Mouse (Mus musculus) CH12.LX (cell line): ENCODE measurements around the gene C1ql2. TPM values are rescaled to one million over a fixed set of nuclear protein-coding genes. Genes with fewer than 3 reads are reported as not detected.

Experiments
- DNase-seq: peaks from one replicate; pipeline ENCODE4 v3.0.0-alpha.2; 2013; ENCODE audit errors: extremely low read depth
- H3K27ac ChIP-seq: 2 replicates; pipeline ENCODE4 v1.5.1; 2012; ENCODE audit warnings: low read depth, mild to moderate bottlenecking, control low read depth, moderate library complexity; ENCODE audit not compliant: insufficient read depth
- H3K27me3 ChIP-seq: replicated peaks from 2 replicates; pipeline ENCODE3; 2012; ENCODE audit warnings: inconsistent platforms
- H3K36me3 ChIP-seq, 2 experiments: replicated peaks in 1 of 2; 2 replicates each; pipeline versions ENCODE3 to v1.6.1; 2012; ENCODE audit warnings: inconsistent platforms in 1 of 2, low read length in 1 of 2, mild to moderate bottlenecking in 1 of 2, mixed read lengths in 1 of 2, moderate library complexity in 1 of 2; ENCODE audit not compliant: control insufficient read depth in 1 of 2, insufficient read depth in 1 of 2
- H3K4me1 ChIP-seq, 2 experiments: 2 replicates each; pipeline ENCODE4 v1.6.1; 2012; ENCODE audit warnings: inconsistent platforms in 1 of 2, moderate library complexity in 1 of 2; ENCODE audit not compliant: insufficient read depth in 2 of 2, control insufficient read depth in 1 of 2
- H3K4me2 ChIP-seq: 2 replicates; pipeline ENCODE4 v1.6.1; 2012; ENCODE audit warnings: low read depth, mild to moderate bottlenecking, control low read depth; ENCODE audit not compliant: poor library complexity, insufficient read depth, severe bottlenecking
- H3K4me3 ChIP-seq, 3 experiments: fragments of 150-350 bp in 1 of 3; sonication (generic) in 1 of 3; replicated peaks in 1 of 3; 2 replicates each; pipeline versions ENCODE3 to v1.5.1; 2011 to 2012; ENCODE audit warnings: low read depth in 2 of 3, low read length in 2 of 3, mild to moderate bottlenecking in 2 of 3, moderate library complexity in 2 of 3, control low read depth in 1 of 3, improper control_type of control experiment in 1 of 3, inconsistent platforms in 1 of 3, mixed read lengths in 1 of 3; ENCODE audit not compliant: poor library complexity in 1 of 3
- H3K79me2 ChIP-seq: replicated peaks from 2 replicates; pipeline ENCODE4 v1.6.1; 2012; ENCODE audit warnings: mild to moderate bottlenecking, moderate library complexity; ENCODE audit not compliant: control insufficient read depth, poor library complexity, insufficient read depth, severe bottlenecking; ENCODE audit errors: extremely low read depth
- H3K9ac ChIP-seq: 2 replicates; pipeline ENCODE4 v1.6.1; 2012; ENCODE audit warnings: low read depth, mild to moderate bottlenecking, control low read depth, moderate library complexity; ENCODE audit not compliant: insufficient read depth
- H3K9me3 ChIP-seq: replicated peaks from 2 replicates; pipeline ENCODE3; 2012; ENCODE audit warnings: low read length, inconsistent platforms, mixed read lengths
- CHD2 ChIP-seq: IDR thresholded peaks from 2 replicates; pipeline ENCODE4 v1.6.1; 2011; ENCODE audit warnings: low read length, improper control_type of control experiment
- CTCF ChIP-seq, 2 experiments: IDR thresholded peaks in 1 of 2; conservative IDR thresholded peaks in 1 of 2; 2 replicates each; pipeline ENCODE4 v1.5.1; 2011 to 2012; ENCODE audit warnings: low read depth in 2 of 2, low read length in 2 of 2, improper control_type of control experiment in 1 of 2, inconsistent platforms in 1 of 2, mild to moderate bottlenecking in 1 of 2, moderate library complexity in 1 of 2
- ELF1 ChIP-seq: IDR thresholded peaks from 2 replicates; pipeline ENCODE4 v1.6.1; 2014; ENCODE audit warnings: low read depth, mild to moderate bottlenecking, inconsistent platforms, low read length, improper control_type of control experiment
- ETS1 ChIP-seq: conservative IDR thresholded peaks from 2 replicates; pipeline ENCODE4 v1.6.1; 2012; ENCODE audit warnings: low read depth, mild to moderate bottlenecking, inconsistent platforms, low read length, improper control_type of control experiment, moderate library complexity
- HCFC1 ChIP-seq: IDR thresholded peaks from 2 replicates; pipeline ENCODE4 v1.6.1; 2012; ENCODE audit warnings: low read depth, mild to moderate bottlenecking, inconsistent platforms, low read length, improper control_type of control experiment
- MAFK ChIP-seq: IDR thresholded peaks from 2 replicates; pipeline ENCODE4 v1.6.1; 2011; ENCODE audit warnings: low read length, improper control_type of control experiment; ENCODE audit not compliant: insufficient replicate concordance
- MAX ChIP-seq: IDR thresholded peaks from 2 replicates; pipeline ENCODE4 v1.6.1; 2011; ENCODE audit warnings: low read length, improper control_type of control experiment
- MXI1 ChIP-seq: IDR thresholded peaks from 2 replicates; pipeline ENCODE4 v1.6.1; 2011; ENCODE audit warnings: mild to moderate bottlenecking, low read depth, low read length, improper control_type of control experiment
- PAX5 ChIP-seq: IDR thresholded peaks from 2 replicates; pipeline ENCODE4 v1.6.1; 2012; ENCODE audit warnings: low read length, inconsistent platforms, mixed read lengths
- POLR2AphosphoS2 ChIP-seq: IDR thresholded peaks from 2 replicates; pipeline ENCODE4 v1.6.1; 2011; ENCODE audit warnings: low read depth, low read length, improper control_type of control experiment
- RAD21 ChIP-seq: IDR thresholded peaks from 2 replicates; pipeline ENCODE4 v1.6.1; 2011; ENCODE audit warnings: low read depth, mild to moderate bottlenecking, low read length, improper control_type of control experiment, moderate library complexity
- SIN3A ChIP-seq: IDR thresholded peaks from 2 replicates; pipeline ENCODE4 v1.6.1; 2012; ENCODE audit warnings: low read length, improper control_type of control experiment, inconsistent platforms
- SMC3 ChIP-seq: IDR thresholded peaks from 2 replicates; pipeline ENCODE4 v1.6.1; 2011; ENCODE audit warnings: low read depth, low read length, improper control_type of control experiment
- TCF12 ChIP-seq: IDR thresholded peaks from 2 replicates; pipeline ENCODE4 v1.6.1; 2014; ENCODE audit warnings: low read depth, mild to moderate bottlenecking, inconsistent platforms, low read length, improper control_type of control experiment
- UBTF ChIP-seq: IDR thresholded peaks from 2 replicates; pipeline ENCODE4 v1.6.1; 2012; ENCODE audit warnings: low read depth, mild to moderate bottlenecking, inconsistent platforms, low read length, improper control_type of control experiment, moderate library complexity
- USF1 ChIP-seq: IDR thresholded peaks from 2 replicates; pipeline ENCODE4 v1.6.1; 2014; ENCODE audit warnings: low read depth, mild to moderate bottlenecking, inconsistent platforms, low read length, improper control_type of control experiment
- ZC3H11A ChIP-seq: IDR thresholded peaks from 2 replicates; pipeline ENCODE4 v1.6.1; 2012; ENCODE audit warnings: low read depth, mild to moderate bottlenecking, inconsistent platforms, low read length, improper control_type of control experiment
- ZNF384 ChIP-seq: IDR thresholded peaks from 2 replicates; pipeline ENCODE4 v1.6.1; 2012; ENCODE audit warnings: low read depth, low read length, improper control_type of control experiment, inconsistent platforms
- dilution Hi-C: fragments of 300-500 bp; cut with MboI; formaldehyde crosslinking; loops from 2 replicates; pipeline ENCODE4 v1.14.3; 2020; ENCODE audit warnings: low sequenced_read_pairs; ENCODE audit not compliant: extremely low pct_unique_long_range_greater_than_20kb, extremely low pct_ligation_motif_present
- in situ Hi-C: fragments of 300-500 bp; cut with MboI; formaldehyde crosslinking; loops from 3 replicates; pipeline ENCODE4 v1.14.3; 2019; ENCODE audit warnings: low sequenced_read_pairs, low pct_ligation_motif_present, low pct_unique_long_range_greater_than_20kb, mixed read lengths
- polyA plus RNA-seq: library from polyadenylated mRNA; unstranded; fragments of >175 nt; gene quantifications from 2 replicates; pipeline ENCODE4 v1.2.1, GENCODE M21; 2012; ENCODE audit warnings: low read depth; ENCODE audit not compliant: insufficient read length
- total RNA-seq, 2 experiments: library from RNA; depleted of rRNA; stranded (reverse); fragments of 300-350 nt in 1 of 2; fragments of >200 nt in 1 of 2; gene quantifications; 2 replicates each; pipeline ENCODE4 v1.2.3; 2012 to 2014

Gene C1ql2
- total and polyA plus RNA-seq, 3 experiments = not detected

DNA sequence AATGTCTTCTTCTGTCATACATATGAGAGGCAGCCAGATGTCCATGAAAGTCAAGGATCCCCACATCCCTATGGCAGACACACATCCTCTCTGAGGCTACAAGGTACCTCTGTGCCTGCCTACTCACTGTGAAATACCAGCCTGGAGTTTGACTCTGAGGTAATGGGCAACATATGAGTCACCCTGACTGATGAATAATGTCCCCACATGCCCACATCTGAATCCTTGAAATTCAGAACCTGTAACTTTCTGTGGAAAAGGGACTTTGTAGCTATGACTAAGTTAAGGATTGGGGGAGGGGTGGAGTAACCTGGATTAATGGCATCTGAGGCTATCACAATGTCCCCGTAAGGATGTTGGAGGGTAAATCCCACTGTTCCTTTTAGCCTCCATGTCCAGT lies 23.3 kb downstream of the C1ql2 start:
- H3K27ac ChIP-seq = no peak overlapping the region
- peaks cover 0 to 26% of the 10 kb centered on the region in 2 experiments; a peak in 3 of 4 replicates for H3K4me1 ChIP-seq
- no peak overlapping the region for H3K4me3 ChIP-seq
- no peaks in the 10 kb centered on the region for H3K27me3 ChIP-seq
- no peaks in the 10 kb centered on the region for H3K79me2 ChIP-seq
- no peak for DNase-seq
- no peaks in the 10 kb centered on the region for H3K9me3 ChIP-seq
- H3K4me2 ChIP-seq = no peak overlapping the region
- H3K36me3 ChIP-seq = no peaks in the 10 kb centered on the region
- dilution Hi-C loops (no loop called here), in situ Hi-C loops (no loop called here)
- no peak for TF ChIP-seq CHD2
- TF ChIP-seq HCFC1 = no peak
- no peak for TF ChIP-seq TCF12
- TF ChIP-seq USF1 = no peak
- no peak for TF ChIP-seq ZNF384
- no peak for TF ChIP-seq POLR2AphosphoS2
- TF ChIP-seq MXI1 = no peak
- no peak for TF ChIP-seq PAX5
- TF ChIP-seq MAFK = no peak
- TF ChIP-seq ELF1 = no peak
- TF ChIP-seq RAD21 = no peak
- no peak for TF ChIP-seq SIN3A
- no peak for TF ChIP-seq UBTF
- TF ChIP-seq CTCF (conservative IDR thresholded peaks at IDR 0.05 in 1 of 2, IDR thresholded peaks at IDR 0.05 in 1 of 2; ENCODE audit: low read depth in 2 of 2, low read length in 2 of 2) = no peak
- H3K9ac ChIP-seq = no peak overlapping the region

DNA sequence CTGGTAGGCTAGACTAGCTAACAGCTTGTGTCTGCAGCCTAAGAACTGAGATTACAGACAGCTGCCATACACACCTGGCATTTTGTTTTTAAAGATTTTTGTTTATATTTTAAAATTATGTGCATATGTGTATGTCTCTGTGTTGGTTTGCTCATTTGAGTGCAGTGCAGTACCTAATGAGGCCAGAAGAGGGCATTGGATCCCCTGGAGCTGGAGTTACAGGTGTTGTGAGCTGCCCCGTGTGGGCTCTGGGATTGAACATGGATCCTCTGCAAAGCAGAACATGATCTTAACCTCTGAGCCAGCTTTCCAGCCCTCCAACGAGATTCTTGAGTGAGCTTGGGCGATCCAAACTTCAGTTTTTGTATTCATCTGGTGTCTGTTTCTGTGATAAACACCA lies 27.8 kb downstream of the C1ql2 start:
- Histone ChIP-seq H3K4me2 (no peak overlapping the region), H3K9ac (no peak overlapping the region), H3K27me3 (no peaks in the 10 kb centered on the region), H3K4me1 (peaks cover 0 to 27% of the 10 kb centered on the region in 2 experiments; a peak in 3 of 4 replicates), H3K9me3 (no peaks in the 10 kb centered on the region), H3K27ac (no peak overlapping the region), H3K4me3 (no peak overlapping the region), H3K36me3 (no peaks in the 10 kb centered on the region), H3K79me2 (no peaks in the 10 kb centered on the region)
- dilution Hi-C loops (no loop called here), in situ Hi-C loops (no loop called here)
- no peak for TF ChIP-seq MAX
- peak; percentile 39; the same call in 1 of the 2 replicates for TF ChIP-seq ZC3H11A
- TF ChIP-seq CTCF (conservative IDR thresholded peaks at IDR 0.05 in 1 of 2, IDR thresholded peaks at IDR 0.05 in 1 of 2; ENCODE audit: low read depth in 2 of 2, low read length in 2 of 2) = peak; percentile 42 to 67; a peak in 3 of 4 replicates
- no peak for TF ChIP-seq ETS1
- peak; percentile 73 for TF ChIP-seq SMC3
- TF ChIP-seq RAD21 = peak; percentile 58
- DNase-seq = peak; percentile 26
